Mouse (Mus musculus): ENCODE data around the gene Sim1. TPM values are rescaled to one million over a fixed set of nuclear protein-coding genes. Genes with fewer than 3 reads are reported as not detected.
A peak's percentile ranks its signal among the peaks of the same experiment; 100 is the strongest.

Gene Sim1
- 0.08 and 0.59 TPM in 2 replicates for polyA plus RNA-seq (2014; fragmentation: Nextera tagmentation; extraction: Ambion mirVana)

DNA sequence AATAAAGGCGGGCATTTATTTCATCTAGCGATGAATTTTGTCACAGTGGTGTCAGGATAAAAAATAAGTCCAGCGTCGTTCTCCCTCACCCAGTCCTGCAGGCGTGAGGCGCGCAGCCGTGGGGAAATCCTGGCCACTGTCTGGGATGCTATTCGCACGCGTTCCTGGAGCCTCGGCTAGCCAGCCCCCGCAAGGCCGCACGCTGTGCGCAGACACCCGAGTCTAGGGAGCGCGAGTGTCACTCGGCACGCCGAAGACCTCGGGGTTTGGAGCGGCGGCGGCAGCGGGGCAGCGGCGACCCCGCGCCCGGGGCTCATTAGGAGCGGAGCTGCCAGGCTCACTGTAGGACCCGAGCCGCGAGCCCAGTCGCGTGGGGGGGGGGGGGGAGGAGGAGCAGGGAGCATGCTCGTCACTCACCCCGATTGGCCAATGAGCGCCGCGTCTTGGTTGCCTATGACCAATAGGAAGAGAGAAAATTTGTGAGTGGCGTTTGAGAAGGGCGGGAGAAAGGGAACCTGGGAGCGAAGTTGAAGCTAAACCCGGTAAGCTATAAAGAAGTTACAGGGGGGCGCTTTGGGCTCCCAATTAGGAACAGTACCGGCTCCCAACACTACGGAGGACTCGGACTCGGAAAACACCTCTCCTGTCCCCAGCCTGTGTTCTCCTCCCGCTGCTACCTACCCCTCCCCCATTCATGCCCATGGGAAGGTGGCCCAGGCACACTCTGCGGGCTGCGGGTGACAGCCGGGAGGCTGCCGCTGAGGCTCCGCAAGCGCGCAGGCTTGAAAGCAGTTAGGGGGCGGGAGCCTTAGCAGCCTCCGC, at the start of gene Sim1:
Gene Sim1, plus strand, starts transcription at position 585 of the 822 bp plus-strand sequence.
- H3K36me3 ChIP-seq (replicated peaks; ENCODE audit: control insufficient read depth, insufficient read depth) = no peaks in the 10 kb centered on the region
- H3K9me3 ChIP-seq (ENCODE audit: control insufficient read depth, low read length) = no peaks in the 10 kb centered on the region
- H3K27ac ChIP-seq = no peak within 1 kb of the TSS
- under 1% methylated on average over 58 of the region's 62 CpGs for WGBS
- H3K4me3 ChIP-seq (replicated peaks; ENCODE audit: low read length) = peak within 1 kb of the TSS; percentile 40
- H3K9ac ChIP-seq = no peak within 1 kb of the TSS
- ATAC-seq (ENCODE audit: low FRiP score) (peak; percentile 95), DNase-seq (ENCODE audit: low spot score) (peak; percentile 86)
- H3K27me3 ChIP-seq (ENCODE audit: control insufficient read depth, insufficient read depth, low read length) = peaks cover 99% of the 10 kb centered on the region
- H3K4me1 ChIP-seq (replicated peaks; ENCODE audit: control insufficient read depth, insufficient read depth, low read length) = peaks cover 10% of the 10 kb centered on the region; the same call in 1 of the 2 replicates
- peak within 1 kb of the TSS; percentile 71 for H3K4me2 ChIP-seq (replicated peaks)

DNA sequence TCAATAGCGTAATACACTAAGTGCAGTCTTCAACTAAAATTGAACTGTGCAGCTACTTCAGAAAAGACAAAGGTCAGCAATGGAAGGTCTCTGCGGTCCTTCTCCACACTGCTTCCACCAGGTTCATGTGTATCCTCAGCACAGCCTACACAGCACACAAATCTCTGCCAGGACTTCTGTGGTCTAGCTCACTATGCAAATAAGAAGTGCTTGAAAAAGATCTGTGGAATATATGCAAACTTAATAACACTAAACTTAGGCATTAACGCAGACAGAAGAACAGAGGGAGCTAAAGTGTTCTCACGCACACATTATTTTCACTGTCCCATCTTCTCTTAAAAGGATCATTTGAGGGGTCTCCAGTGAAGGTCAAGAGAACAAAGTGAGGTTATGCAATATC, 26.4 kb upstream of the Sim1 start:
- ATAC-seq (ENCODE audit: low FRiP score) (no peak), DNase-seq (ENCODE audit: low spot score) (no peak)
- H3K4me1 ChIP-seq (replicated peaks; ENCODE audit: control insufficient read depth, insufficient read depth, low read length) = no peaks in the 10 kb centered on the region
- no peaks in the 10 kb centered on the region for H3K36me3 ChIP-seq (replicated peaks; ENCODE audit: control insufficient read depth, insufficient read depth)
- no peak overlapping the region for H3K9ac ChIP-seq
- no peak overlapping the region for H3K27ac ChIP-seq
- no peak overlapping the region for H3K4me2 ChIP-seq (replicated peaks)
- H3K4me3 ChIP-seq (replicated peaks; ENCODE audit: low read length) = no peak overlapping the region
- WGBS = 86% methylated on average over 4 of the region's 4 CpGs
- no peaks in the 10 kb centered on the region for H3K9me3 ChIP-seq (ENCODE audit: control insufficient read depth, low read length)
- no peaks in the 10 kb centered on the region for H3K27me3 ChIP-seq (ENCODE audit: control insufficient read depth, insufficient read depth, low read length)

DNA sequence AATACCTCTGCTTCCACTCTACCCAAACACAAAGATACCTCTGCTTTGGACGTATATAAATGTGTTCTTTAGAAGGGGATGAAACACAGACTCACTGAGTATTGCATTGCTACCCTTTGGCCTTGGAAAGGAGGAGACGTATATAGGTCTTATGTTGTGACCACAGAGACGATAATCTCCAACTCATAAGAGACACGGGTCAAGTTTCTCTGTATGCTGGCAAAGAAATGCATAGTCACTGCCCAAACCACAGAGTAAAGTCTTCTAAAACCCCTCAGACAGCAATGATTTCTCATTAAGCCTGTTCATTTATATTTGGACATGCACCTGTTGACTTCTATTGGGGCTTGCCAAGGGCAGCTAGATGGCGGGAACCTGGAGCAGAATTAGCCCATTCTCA, 17.6 kb upstream of the Sim1 start:
- DNase-seq (ENCODE audit: low spot score) (no peak), ATAC-seq (ENCODE audit: low FRiP score) (no peak)
- no peaks in the 10 kb centered on the region for H3K4me1 ChIP-seq (replicated peaks; ENCODE audit: control insufficient read depth, insufficient read depth, low read length)
- H3K4me3 ChIP-seq (replicated peaks; ENCODE audit: low read length) = no peak overlapping the region
- H3K27ac ChIP-seq = no peak overlapping the region
- no peaks in the 10 kb centered on the region for H3K9me3 ChIP-seq (ENCODE audit: control insufficient read depth, low read length)
- 91% methylated on average over 5 of the region's 5 CpGs for WGBS
- H3K36me3 ChIP-seq (replicated peaks; ENCODE audit: control insufficient read depth, insufficient read depth) = no peaks in the 10 kb centered on the region
- H3K9ac ChIP-seq = no peak overlapping the region
- no peaks in the 10 kb centered on the region for H3K27me3 ChIP-seq (ENCODE audit: control insufficient read depth, insufficient read depth, low read length)
- no peak overlapping the region for H3K4me2 ChIP-seq (replicated peaks)

DNA sequence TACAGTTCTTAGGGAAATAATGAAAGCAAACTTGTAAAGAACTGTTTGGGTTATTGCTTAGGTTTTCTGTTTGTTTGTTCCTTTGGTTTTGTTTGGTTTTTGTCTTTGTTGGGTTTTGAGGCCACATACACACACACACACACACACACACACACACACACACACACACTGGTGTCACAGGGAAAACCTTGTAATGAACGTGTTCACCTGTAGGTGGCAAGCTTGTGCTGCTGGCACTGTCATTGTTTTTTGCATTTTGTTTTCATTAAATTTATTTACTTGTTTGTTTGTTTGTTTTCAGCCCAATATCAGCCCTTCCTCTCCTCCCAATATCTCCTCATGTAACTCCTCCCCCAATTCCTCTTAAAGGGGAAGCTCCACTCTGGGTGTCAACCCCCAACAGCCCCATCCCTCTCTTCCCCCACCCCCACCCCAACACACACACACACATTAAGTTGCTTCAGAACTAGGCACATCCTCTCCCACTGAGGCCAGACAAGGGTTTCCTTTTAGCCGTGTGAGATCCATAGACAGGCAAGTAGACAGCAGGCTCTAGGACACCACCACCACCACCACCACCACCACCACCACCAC, 13.0 kb upstream of the Sim1 start:
- Histone ChIP-seq H3K36me3 (replicated peaks; ENCODE audit: control insufficient read depth, insufficient read depth) (no peaks in the 10 kb centered on the region), H3K4me2 (replicated peaks) (no peak overlapping the region), H3K9ac (no peak overlapping the region), H3K4me1 (replicated peaks; ENCODE audit: control insufficient read depth, insufficient read depth, low read length) (no peaks in the 10 kb centered on the region), H3K27me3 (ENCODE audit: control insufficient read depth, insufficient read depth, low read length) (no peaks in the 10 kb centered on the region), H3K4me3 (replicated peaks; ENCODE audit: low read length) (no peak overlapping the region), H3K9me3 (ENCODE audit: control insufficient read depth, low read length) (no peaks in the 10 kb centered on the region), H3K27ac (no peak overlapping the region)
- 37% methylated on average over 2 of the region's 2 CpGs for WGBS
- DNase-seq (ENCODE audit: low spot score) = no peak
- no peak for ATAC-seq (ENCODE audit: low FRiP score)

DNA sequence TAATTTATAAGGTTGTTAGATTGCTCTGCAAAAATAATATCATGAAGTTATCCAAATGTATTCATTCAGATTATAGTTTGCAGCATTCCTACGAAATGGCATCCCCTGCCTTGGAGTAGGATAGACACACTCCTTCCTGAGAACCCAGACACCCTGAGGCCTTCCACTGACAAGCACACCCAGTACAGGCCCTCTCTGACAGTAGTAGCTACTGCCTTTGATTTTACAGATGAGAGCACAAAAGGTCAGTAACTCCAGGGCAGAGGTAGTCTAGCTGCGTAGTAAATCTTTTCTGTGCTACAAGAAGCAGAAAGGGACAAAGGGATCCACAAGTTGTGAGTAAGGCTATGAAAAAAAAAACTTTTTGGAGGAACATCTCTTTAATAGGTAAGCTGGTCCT, 12.2 kb upstream of the Sim1 start:
- no peaks in the 10 kb centered on the region for H3K9me3 ChIP-seq (ENCODE audit: control insufficient read depth, low read length)
- H3K4me3 ChIP-seq (replicated peaks; ENCODE audit: low read length) = no peak overlapping the region
- ATAC-seq (ENCODE audit: low FRiP score) = no peak
- H3K9ac ChIP-seq = no peak overlapping the region
- DNase-seq (ENCODE audit: low spot score) = no peak
- no peak overlapping the region for H3K4me2 ChIP-seq (replicated peaks)
- H3K4me1 ChIP-seq (replicated peaks; ENCODE audit: control insufficient read depth, insufficient read depth, low read length) = no peaks in the 10 kb centered on the region
- no peak overlapping the region for H3K27ac ChIP-seq
- 74% methylated on average over 2 of the region's 2 CpGs for whole genome bisulfite sequencing
- H3K36me3 ChIP-seq (replicated peaks; ENCODE audit: control insufficient read depth, insufficient read depth) = no peaks in the 10 kb centered on the region
- H3K27me3 ChIP-seq (ENCODE audit: control insufficient read depth, insufficient read depth, low read length) = no peaks in the 10 kb centered on the region

DNA sequence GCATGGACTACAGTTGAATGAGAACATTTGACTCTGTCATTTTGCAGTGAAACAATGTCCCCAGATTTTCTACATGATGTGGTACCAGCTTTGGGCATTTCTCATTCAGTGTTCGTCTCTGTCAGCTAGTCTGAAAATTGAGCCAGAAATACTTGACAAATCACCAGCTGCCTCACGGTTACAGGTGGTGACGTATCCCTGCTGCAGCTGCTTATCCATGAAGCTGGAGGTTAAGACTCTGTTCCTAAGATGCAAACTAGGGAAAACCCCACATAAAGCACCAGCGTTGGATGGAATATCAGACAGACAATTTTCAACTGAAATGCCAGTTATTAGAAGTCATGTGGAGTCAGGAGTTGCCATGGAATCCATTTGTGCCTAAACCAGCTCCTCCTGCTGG, 8.2 kb upstream of the Sim1 start:
- H3K36me3 ChIP-seq (replicated peaks; ENCODE audit: control insufficient read depth, insufficient read depth) = no peaks in the 10 kb centered on the region
- DNase-seq (ENCODE audit: low spot score) = no peak
- H3K4me2 ChIP-seq (replicated peaks) = no peak overlapping the region
- no peaks in the 10 kb centered on the region for H3K9me3 ChIP-seq (ENCODE audit: control insufficient read depth, low read length)
- no peaks in the 10 kb centered on the region for H3K4me1 ChIP-seq (replicated peaks; ENCODE audit: control insufficient read depth, insufficient read depth, low read length)
- H3K27me3 ChIP-seq (ENCODE audit: control insufficient read depth, insufficient read depth, low read length) = peaks cover 38% of the 10 kb centered on the region
- H3K4me3 ChIP-seq (replicated peaks; ENCODE audit: low read length) = no peak overlapping the region
- H3K9ac ChIP-seq = no peak overlapping the region
- H3K27ac ChIP-seq = no peak overlapping the region
- 55% methylated on average over 4 of the region's 4 CpGs for WGBS
- ATAC-seq (ENCODE audit: low FRiP score) = no peak

DNA sequence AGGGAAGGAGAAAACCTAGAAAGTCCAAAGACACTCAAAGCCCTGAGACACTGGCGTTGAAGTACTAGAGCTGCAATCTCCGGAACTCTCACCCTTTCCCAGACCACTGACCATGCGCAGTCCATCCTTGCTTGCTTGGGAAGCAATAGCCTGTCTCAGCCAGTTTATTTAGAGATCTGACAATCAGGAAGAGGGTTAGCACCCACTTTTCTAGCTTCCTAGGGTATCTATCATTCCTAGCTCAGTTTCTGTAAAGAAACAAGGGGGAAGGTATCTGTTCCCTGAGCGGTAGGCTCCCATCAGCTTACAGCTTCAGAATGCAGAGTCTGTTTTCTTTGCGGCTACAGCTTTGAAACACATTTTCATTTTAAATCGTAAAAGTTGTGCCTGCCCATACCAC, 3.9 kb upstream of the Sim1 start:
- WGBS = 11% methylated on average over 6 of the region's 6 CpGs
- H3K9me3 ChIP-seq (ENCODE audit: control insufficient read depth, low read length) = no peaks in the 10 kb centered on the region
- no peak for DNase-seq (ENCODE audit: low spot score)

DNA sequence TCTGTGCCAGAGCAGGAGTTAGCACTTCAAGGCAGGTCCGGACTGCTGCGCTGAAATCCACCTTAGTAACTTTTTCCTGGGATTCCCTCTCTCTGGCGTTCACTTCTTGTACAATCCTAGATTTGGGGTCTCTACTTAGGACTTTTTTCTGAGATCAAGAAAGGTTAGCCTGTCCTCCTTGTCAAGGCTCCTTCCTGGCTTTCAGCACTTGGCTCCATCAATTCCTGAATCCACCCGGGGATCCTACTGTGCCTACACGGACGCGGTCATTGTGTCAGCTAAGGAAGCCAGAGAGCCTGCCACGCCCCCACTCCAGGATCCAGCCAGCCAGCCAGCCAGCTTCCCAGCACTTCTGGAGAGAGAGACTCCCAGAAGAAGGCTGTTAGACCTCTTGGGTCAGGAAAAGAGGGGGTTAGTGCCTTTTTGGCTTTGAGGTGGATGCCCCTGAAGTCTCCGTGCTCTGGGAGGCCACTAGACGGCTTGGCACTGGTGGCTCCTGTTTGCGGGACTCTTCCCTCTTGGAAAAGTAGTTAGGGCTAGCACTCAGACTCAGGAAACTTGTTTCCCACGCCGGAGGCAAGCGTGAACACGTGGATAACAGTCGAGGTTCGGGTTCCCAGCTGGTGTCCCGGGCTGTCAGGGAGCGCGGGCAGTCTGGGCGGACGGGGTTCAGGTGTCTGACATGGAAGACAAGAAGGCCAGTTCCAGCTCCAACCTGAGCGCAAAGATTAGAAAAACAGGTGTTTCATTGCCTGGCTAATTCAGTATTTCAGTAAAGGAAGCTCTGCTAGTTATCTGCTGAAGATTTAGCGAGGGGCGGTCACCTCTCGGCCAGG, 2.5 kb upstream of the Sim1 start:
- Histone ChIP-seq H3K9ac (no peak overlapping the region), H3K27me3 (ENCODE audit: control insufficient read depth, insufficient read depth, low read length) (peaks cover 95% of the 10 kb centered on the region), H3K36me3 (replicated peaks; ENCODE audit: control insufficient read depth, insufficient read depth) (no peaks in the 10 kb centered on the region), H3K4me2 (replicated peaks) (no peak overlapping the region), H3K27ac (no peak overlapping the region), H3K4me3 (replicated peaks; ENCODE audit: low read length) (no peak overlapping the region), H3K4me1 (replicated peaks; ENCODE audit: control insufficient read depth, insufficient read depth, low read length) (peaks cover 10% of the 10 kb centered on the region; the same call in 1 of the 2 replicates), H3K9me3 (ENCODE audit: control insufficient read depth, low read length) (no peaks in the 10 kb centered on the region)
- ATAC-seq (ENCODE audit: low FRiP score) (no peak), DNase-seq (ENCODE audit: low spot score) (no peak)
- WGBS = under 1% methylated on average over 26 of the region's 26 CpGs

More for the DNA sequence above, 3.9 kb upstream of the Sim1 start:
- Histone ChIP-seq H3K4me3 (replicated peaks; ENCODE audit: low read length) (no peak overlapping the region), H3K4me1 (replicated peaks; ENCODE audit: control insufficient read depth, insufficient read depth, low read length) (peaks cover 10% of the 10 kb centered on the region; the same call in 1 of the 2 replicates), H3K36me3 (replicated peaks; ENCODE audit: control insufficient read depth, insufficient read depth) (no peaks in the 10 kb centered on the region), H3K27ac (no peak overlapping the region), H3K4me2 (replicated peaks) (no peak overlapping the region), H3K27me3 (ENCODE audit: control insufficient read depth, insufficient read depth, low read length) (peaks cover 80% of the 10 kb centered on the region), H3K9ac (no peak overlapping the region)
- no peak for ATAC-seq (ENCODE audit: low FRiP score)

DNA sequence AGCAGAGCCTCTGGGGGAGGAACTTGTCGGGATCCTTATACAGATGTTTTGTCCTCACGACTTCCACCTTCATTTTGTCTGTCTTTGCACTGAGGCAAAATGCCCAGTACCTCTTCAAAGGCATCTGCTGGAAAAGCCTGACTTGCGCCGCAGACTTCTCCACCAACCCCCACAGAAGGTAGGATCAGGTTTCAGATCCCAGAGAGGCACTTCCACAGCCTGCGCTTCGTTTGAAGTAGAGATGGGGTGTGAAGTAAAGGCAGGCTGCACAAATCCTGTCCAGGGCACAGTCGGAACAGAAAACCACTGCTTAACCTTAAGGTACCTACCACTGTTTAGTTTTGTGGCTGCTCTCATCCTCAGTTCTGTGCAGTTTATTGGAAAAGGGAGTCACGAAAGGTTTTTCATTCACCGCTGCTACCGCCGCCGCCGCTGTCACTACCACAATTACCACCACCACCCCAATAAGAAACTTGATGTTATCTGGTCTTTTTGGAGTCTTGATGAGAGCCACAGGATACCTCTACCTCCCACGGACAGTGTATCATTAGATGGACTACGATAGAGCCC, 1.7 kb upstream of the Sim1 start:
- H3K27me3 ChIP-seq (ENCODE audit: control insufficient read depth, insufficient read depth, low read length) = peaks cover 99% of the 10 kb centered on the region
- no peak overlapping the region for H3K4me3 ChIP-seq (replicated peaks; ENCODE audit: low read length)
- no peak overlapping the region for H3K9ac ChIP-seq
- H3K36me3 ChIP-seq (replicated peaks; ENCODE audit: control insufficient read depth, insufficient read depth) = no peaks in the 10 kb centered on the region
- WGBS = 2% methylated on average over 15 of the region's 15 CpGs
- ATAC-seq (ENCODE audit: low FRiP score) (no peak), DNase-seq (ENCODE audit: low spot score) (no peak)
- H3K9me3 ChIP-seq (ENCODE audit: control insufficient read depth, low read length) = no peaks in the 10 kb centered on the region
- H3K4me1 ChIP-seq (replicated peaks; ENCODE audit: control insufficient read depth, insufficient read depth, low read length) = peaks cover 10% of the 10 kb centered on the region; the same call in 1 of the 2 replicates
- no peak overlapping the region for H3K4me2 ChIP-seq (replicated peaks)
- H3K27ac ChIP-seq = no peak overlapping the region
